Mouse (Mus musculus) T-cell, adult 2 months (primary cell): ENCODE measurements around the gene Gm6465.
"Not testable (repeated sequence)": the region's sequence is repeated elsewhere in the genome, so short reads cannot be mapped to it uniquely, and the experiment has no call there.

ENCODE experiments used
- DNase-seq: peaks from one replicate; pipeline ENCODE4 v3.0.0; 2022; ENCODE audit warnings: low spot score

The Gm6465 gene

GRCm38 (mm10) chr5:11845239-11845638, at the start of gene Gm6465:
TSS of gene Gm6465 (plus strand) at chr5:11845539.
- not testable (repeated sequence) for DNase-seq

DNA sequence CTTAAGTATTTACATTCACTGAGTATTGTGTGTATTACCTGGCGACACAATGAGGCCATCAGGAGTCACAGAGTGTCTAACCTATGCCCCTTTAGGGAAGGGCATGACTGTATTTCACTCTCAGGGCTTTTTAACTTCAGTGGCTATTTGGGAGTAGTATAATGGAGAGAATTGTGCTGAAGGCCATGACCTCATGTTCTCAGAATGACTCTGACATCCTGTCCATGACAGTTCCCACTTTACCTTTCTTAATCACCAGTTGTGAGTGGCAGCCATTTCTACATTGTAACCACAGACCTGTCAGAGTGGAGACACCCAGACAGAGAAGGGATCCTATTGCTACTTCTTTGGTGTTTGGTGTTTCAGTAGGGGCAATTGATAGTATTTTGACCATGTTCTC, 485 bp downstream of the Gm6465 start:
- not testable (repeated sequence) for DNase-seq

DNA sequence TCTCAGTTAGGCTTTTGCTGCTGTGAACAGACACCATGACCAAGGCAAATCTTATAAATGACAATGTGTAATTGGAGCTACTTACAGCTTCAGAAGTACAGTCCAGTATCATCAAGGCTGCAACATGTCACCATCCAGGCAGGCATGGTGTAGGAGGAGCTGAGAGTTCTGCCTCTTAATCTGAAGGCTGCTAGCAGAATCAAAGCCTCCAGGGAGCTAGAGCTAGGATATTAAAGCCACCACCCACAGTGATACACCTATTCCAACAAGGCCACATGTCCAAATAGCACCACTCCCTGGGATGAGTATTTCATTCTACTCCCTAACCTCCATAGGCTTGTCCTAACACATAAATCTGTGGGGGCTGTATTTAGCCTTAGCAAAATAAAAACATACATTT, 12.6 kb downstream of the Gm6465 start:
- DNase-seq = not testable (repeated sequence)
